Mouse (Mus musculus): ENCODE measurements around the gene Mrps18b.
"Not testable (repeated sequence)": the region's sequence is repeated elsewhere in the genome, so short reads cannot be mapped to it uniquely, and the experiment has no call there.

The Mrps18b gene

GRCm38 (mm10) chr17:35916297-35917142, at the start of gene Mrps18b, which contains the start of gene Ppp1r10:
TSS of gene Mrps18b (minus strand) at chr17:35916389.
TSS of gene Ppp1r10 (plus strand) at chr17:35916434.
- DNase-seq (ENCODE audit: low spot score), result peak; percentile 99

- no peak for DNase-seq (ENCODE audit: low spot score)
These were observed 47.1 kb upstream of the Mrps18b start for GRCm38 (mm10) chr17:35963279-35963678.

- DNase-seq (ENCODE audit: low spot score), result no peak
These were observed 42.5 kb upstream of the Mrps18b start for GRCm38 (mm10) chr17:35958533-35959223.

- no peak for DNase-seq (ENCODE audit: low spot score)
These were observed 38.5 kb upstream of the Mrps18b start for GRCm38 (mm10) chr17:35954665-35955064.

DNA sequence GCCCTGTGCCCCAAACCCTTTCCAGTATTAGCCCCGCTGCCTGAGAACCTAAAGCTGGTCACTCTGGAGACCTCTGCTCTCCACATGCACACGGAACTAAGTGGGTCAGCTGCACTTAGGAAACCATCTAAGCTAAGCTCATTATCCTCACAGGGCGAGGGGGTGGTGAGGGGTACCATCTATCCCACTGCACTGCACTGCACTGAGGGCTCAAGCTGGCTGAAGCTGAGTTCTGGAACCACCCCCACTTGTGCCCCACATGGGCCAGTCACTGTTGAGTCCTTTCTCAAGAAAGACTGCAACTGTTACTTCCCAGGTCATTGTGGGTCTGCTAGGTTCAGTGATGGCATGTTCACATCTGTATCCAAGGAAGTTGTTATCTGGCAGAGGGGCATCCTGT, 36.4 kb upstream of the Mrps18b start:
- DNase-seq (ENCODE audit: low spot score), result not testable (repeated sequence)

DNA sequence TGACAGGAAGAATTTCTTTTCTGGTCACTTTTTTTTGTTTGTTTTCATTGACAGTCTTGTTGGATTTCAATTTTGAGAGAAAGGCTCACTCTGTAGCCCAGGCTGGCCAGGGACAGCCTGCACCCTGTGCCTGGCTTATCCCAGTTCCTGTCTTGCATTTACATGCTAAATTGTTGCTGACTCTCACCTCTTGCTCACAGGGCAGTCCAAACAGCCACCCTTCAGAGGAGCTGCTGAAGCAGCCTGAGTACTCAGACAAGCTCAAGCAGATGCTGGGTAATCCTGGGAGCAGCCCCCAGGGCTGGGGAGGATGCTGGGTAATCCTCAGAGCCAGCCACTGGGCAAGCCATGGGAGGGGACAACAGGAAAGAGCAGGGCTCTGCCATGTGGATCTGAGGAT, 34.8 kb upstream of the Mrps18b start:
- DNase-seq (ENCODE audit: low spot score), result not testable (repeated sequence)

DNA sequence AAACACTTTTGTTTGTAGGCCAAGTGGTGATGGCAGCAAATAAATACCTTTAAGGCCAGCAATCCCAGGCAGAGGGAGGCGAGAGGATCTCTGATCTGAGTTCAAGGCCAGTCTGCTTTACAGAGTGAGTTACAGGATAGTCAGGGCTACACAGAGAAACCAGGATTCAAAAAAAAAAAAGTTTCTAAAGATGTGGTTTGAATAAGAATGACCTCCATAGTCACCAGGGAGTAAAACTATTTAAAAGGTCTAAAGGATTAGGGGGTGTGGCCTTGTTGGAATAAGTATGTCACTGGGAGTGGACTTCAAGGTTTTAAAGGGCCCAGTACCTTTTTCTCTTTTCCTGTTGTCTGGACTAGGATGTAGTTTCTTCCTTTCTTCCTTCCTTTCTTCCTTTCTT, 23.8 kb upstream of the Mrps18b start:
- DNase-seq (ENCODE audit: low spot score), result no peak

GRCm38 (mm10) chr17:35939108-35939507, 22.9 kb upstream of the Mrps18b start:
- DNase-seq (ENCODE audit: low spot score), result no peak

- no peak for DNase-seq (ENCODE audit: low spot score)
These were observed 21.6 kb upstream of the Mrps18b start for GRCm38 (mm10) chr17:35937700-35938348.

GRCm38 (mm10) chr17:35935763-35936162, 19.6 kb upstream of the Mrps18b start:
- DNase-seq (ENCODE audit: low spot score), result not testable (repeated sequence)

DNA sequence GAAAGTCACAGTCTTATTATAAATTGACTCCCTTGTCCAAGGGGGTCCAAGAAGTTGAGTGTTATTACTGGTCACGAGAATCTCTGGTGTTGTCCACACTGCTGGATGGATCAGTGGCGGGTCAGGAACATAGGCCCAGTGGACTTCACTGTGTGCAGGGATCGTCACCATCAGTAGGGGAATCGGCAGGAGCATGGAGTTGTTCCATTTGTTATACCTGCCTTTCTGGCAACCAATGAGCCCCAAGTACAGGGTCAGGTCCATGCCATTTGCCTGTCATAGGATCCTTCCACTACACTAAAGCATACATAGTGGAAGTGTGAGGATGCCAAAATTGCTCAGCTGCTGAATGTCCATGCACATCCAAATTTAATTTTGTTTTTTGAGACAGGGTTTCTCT, 16.4 kb upstream of the Mrps18b start:
- DNase-seq (ENCODE audit: low spot score), result no peak

GRCm38 (mm10) chr17:35930627-35931026, 14.4 kb upstream of the Mrps18b start:
- no peak for DNase-seq (ENCODE audit: low spot score)

- no peak for DNase-seq (ENCODE audit: low spot score)
These were observed 13.3 kb upstream of the Mrps18b start for GRCm38 (mm10) chr17:35929534-35929933.

DNA sequence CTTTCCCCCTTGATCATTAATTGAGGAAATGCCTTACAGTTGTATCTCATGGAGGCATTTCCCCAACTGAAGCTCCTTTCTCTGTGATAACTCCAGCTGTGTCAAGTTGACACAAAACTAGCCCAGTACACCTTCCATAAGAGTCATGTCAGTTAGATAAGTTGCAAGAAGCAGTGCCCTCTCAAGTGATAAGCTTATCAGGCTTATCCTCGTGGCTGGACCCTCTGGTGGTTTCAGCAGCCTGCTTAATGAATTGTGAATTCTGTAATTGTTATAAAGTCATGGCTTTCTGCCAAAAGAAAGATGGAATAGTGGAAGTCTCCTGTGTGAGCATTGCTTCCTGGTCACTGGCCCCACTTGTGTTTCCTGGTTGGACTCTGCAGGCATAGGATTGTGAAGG, 11.3 kb upstream of the Mrps18b start:
- no peak for DNase-seq (ENCODE audit: low spot score)

GRCm38 (mm10) chr17:35923281-35923680, 7.1 kb upstream of the Mrps18b start:
- no peak for DNase-seq (ENCODE audit: low spot score)

- no peak for DNase-seq (ENCODE audit: low spot score)
These were observed 6.4 kb upstream of the Mrps18b start for GRCm38 (mm10) chr17:35922566-35922965.

GRCm38 (mm10) chr17:35921710-35922109, 5.5 kb upstream of the Mrps18b start:
- DNase-seq (ENCODE audit: low spot score), result no peak

GRCm38 (mm10) chr17:35920862-35921562, 4.8 kb upstream of the Mrps18b start:
- DNase-seq (ENCODE audit: low spot score), result no peak

GRCm38 (mm10) chr17:35920384-35920783, 4.2 kb upstream of the Mrps18b start:
- no peak for DNase-seq (ENCODE audit: low spot score)

DNA sequence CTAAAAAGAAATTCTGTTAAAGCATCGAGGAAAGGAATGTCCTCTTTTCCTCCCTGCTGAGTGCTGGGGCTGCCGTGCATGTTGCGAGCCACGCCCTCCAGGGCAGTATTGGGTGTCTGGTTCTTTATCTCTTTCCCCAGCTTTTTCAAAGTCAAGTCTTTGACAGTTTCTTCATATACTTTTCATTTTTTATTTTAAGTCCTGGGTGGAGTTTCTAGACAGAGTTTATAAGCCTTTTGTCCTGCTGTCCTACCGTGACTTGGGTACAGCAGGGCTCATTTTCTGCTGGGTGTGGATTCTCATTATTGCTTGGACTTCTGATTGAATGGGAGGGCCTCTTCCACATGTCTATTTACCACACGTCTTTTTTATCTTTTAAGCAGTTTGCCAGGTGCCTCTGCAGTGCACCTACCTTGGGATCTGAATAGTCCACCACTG, 3.7 kb upstream of the Mrps18b start:
- DNase-seq (ENCODE audit: low spot score), result no peak

DNA sequence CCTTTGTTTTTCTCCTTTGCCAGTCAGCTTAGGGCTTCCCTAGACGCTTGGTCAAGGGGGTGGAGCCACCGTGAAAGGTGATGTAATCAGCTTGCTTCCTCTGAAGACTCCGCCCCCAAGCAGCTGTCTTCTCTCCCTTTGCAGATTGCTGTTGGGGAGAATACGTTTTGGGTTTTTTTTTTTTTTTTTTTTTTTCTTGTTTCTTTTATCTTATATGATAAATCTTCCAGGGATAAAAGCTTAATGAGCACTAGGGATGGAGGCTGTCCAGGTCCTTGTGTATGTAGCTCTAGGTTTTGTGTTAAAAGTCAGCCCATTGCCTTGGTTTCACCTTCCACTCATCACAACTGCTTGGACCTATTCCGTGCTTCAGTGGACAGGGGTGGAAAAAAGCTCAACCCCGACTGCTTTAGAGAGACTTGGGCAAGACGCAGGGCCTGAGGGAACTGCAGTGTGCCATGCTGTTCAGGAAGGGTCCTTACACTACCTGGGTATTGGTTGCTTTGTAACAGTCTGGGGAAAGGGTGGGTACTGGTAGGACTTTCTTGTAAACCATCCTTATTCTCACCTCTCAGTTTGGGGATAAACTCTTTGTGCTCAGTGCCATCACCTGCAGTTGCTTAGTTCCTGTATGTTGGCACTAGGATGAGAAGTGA, 3.0 kb upstream of the Mrps18b start:
- DNase-seq (ENCODE audit: low spot score), result peak; percentile 91

Data from yolk sac, embryonic 10.5 days (tissue).